Mouse (Mus musculus) lung, embryonic 14.5 days (tissue): ENCODE data around the gene Bves. TPM values are rescaled to one million over a fixed set of nuclear protein-coding genes. Genes with fewer than 3 reads are reported as not detected.
A peak's percentile ranks its signal among the peaks of the same experiment; 100 is the strongest.
"Not testable (repeated sequence)": the region's sequence is repeated elsewhere in the genome, so short reads cannot be mapped to it uniquely, and the experiment has no call there.

Experiments used
- ATAC-seq: fragments of 200-750 bp; cut with Nextera tagmentation; 2 replicates; pipeline ENCODE4 v1.8.0; 2017; ENCODE audit warnings: mild to moderate bottlenecking, moderate TSS enrichment, moderate library complexity; ENCODE audit not compliant: insufficient read depth
- DNase-seq: peaks from one replicate; pipeline ENCODE4 v3.0.0-alpha.2; 2015
- H3K27ac ChIP-seq: fragments of 300-500 bp; sonication (generic); 2 replicates; pipeline ENCODE4 v1.5.1; 2014; ENCODE audit warnings: low read depth, mild to moderate bottlenecking, moderate library complexity
- H3K27me3 ChIP-seq: fragments of 300-500 bp; sonication (generic); 2 replicates; pipeline ENCODE4 v1.6.1; 2014; ENCODE audit warnings: low read length, control low read depth; ENCODE audit not compliant: insufficient read depth
- H3K36me3 ChIP-seq: fragments of 300-500 bp; sonication (generic); 2 replicates; pipeline ENCODE4 v1.6.1; 2014; ENCODE audit warnings: control low read depth; ENCODE audit not compliant: insufficient read depth
- H3K4me1 ChIP-seq: fragments of 300-500 bp; sonication (generic); 2 replicates; pipeline ENCODE4 v1.6.1; 2014; ENCODE audit warnings: antibody characterized with exemption, control low read depth; ENCODE audit not compliant: insufficient read depth
- H3K4me2 ChIP-seq: fragments of 300-500 bp; sonication (generic); 2 replicates; pipeline ENCODE4 v1.6.1; 2014; ENCODE audit warnings: mild to moderate bottlenecking
- H3K4me3 ChIP-seq: fragments of 300-500 bp; sonication (generic); 2 replicates; pipeline ENCODE4 v1.5.1; 2014; ENCODE audit warnings: low read depth, low read length
- H3K9ac ChIP-seq: fragments of 300-500 bp; sonication (generic); 2 replicates; pipeline ENCODE4 v1.6.1; 2014
- H3K9me3 ChIP-seq: fragments of 300-500 bp; sonication (generic); 2 replicates; pipeline ENCODE4 v1.6.1; 2016; ENCODE audit warnings: low read depth, low read length, control low read depth
- CTCF ChIP-seq: IDR thresholded peaks from 2 replicates; pipeline ENCODE4 v1.5.1; 2016; ENCODE audit warnings: antibody characterized with exemption, low read depth
- WGBS: fragments of 180-500 bp; shearing (Covaris S2); extraction: QIAGEN DNeasy Blood & Tissue Kit; methylation state at CpG from one replicate; pipeline ENCODE4 v1.1.7; 2014; 5-methylcytosine and 5-hydroxymethylcytosine counted together
- polyA plus RNA-seq: library from polyadenylated mRNA; unstranded; fragments of >200 nt; fragmentation: Nextera tagmentation; extraction: Ambion mirVana; gene quantifications from 2 replicates; pipeline ENCODE4 v1.2.1, GENCODE M21; 2014

Bves gene
- polyA plus RNA-seq, 1 experiment from 2014 or later, result 1.2 TPM

DNA sequence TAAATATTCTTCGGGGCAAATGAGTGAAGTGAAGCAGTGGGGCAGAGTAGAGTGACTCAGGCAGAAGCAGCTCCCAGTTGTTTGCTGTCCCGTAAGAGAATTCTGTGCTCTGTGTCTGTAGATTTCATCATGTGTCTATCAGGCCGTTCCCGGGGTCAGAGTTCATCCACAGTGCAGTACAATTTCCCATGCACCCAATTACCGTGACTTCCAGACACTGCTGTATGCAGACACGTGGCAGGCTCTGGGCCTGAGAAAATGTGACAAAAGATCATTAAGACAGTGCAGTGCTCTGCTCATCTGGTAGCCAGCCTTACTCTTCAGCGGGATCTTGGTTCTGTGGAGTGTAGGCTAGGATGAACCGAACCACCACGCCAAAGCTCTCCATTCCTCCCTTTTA is 9.6 kb downstream of the Bves start:
- no peaks in the 10 kb centered on the region for H3K27me3 ChIP-seq
- H3K4me2 ChIP-seq, result no peak overlapping the region
- no peak for TF ChIP-seq CTCF
- H3K27ac ChIP-seq, result no peak overlapping the region
- H3K9me3 ChIP-seq, result no peaks in the 10 kb centered on the region
- WGBS, result 77% methylated on average over 9 of the region's 9 CpGs
- no peak for DNase-seq
- no peaks in the 10 kb centered on the region for H3K36me3 ChIP-seq
- no peak for ATAC-seq
- H3K4me1 ChIP-seq, result no peaks in the 10 kb centered on the region
- H3K4me3 ChIP-seq, result no peak overlapping the region
- H3K9ac ChIP-seq, result no peak overlapping the region

- not testable (repeated sequence) for ATAC-seq, DNase-seq
- peak; percentile 24 for TF ChIP-seq CTCF
Observed at GRCm38 (mm10) chr10:45348143-45348542, 12.6 kb downstream of the Bves start.

GRCm38 (mm10) chr10:45356091-45356490 is 20.5 kb downstream of the Bves start:
- H3K27ac ChIP-seq, result no peak overlapping the region
- no peaks in the 10 kb centered on the region for H3K4me1 ChIP-seq
- no peak for DNase-seq
- no peaks in the 10 kb centered on the region for H3K9me3 ChIP-seq
- ATAC-seq, result no peak
- WGBS, result 89% methylated on average over 6 of the region's 6 CpGs
- no peaks in the 10 kb centered on the region for H3K36me3 ChIP-seq
- no peak overlapping the region for H3K9ac ChIP-seq
- no peaks in the 10 kb centered on the region for H3K27me3 ChIP-seq
- H3K4me2 ChIP-seq, result no peak overlapping the region
- TF ChIP-seq CTCF, result no peak
- H3K4me3 ChIP-seq, result no peak overlapping the region

More at GRCm38 (mm10) chr10:45348143-45348542, 12.6 kb downstream of the Bves start:
- H3K4me2 ChIP-seq, H3K4me3 ChIP-seq, H3K27me3 ChIP-seq, H3K27ac ChIP-seq, H3K9ac ChIP-seq, H3K9me3 ChIP-seq, H3K36me3 ChIP-seq, H3K4me1 ChIP-seq: not testable (repeated sequence)
- 87% methylated on average over 3 of the region's 3 CpGs for WGBS

GRCm38 (mm10) chr10:45363396-45363795 is 27.8 kb downstream of the Bves start:
- Histone ChIP-seq H3K4me3 (no peak overlapping the region), H3K27ac (no peak overlapping the region), H3K9ac (no peak overlapping the region), H3K27me3 (no peaks in the 10 kb centered on the region), H3K4me1 (no peaks in the 10 kb centered on the region), H3K9me3 (no peaks in the 10 kb centered on the region), H3K36me3 (no peaks in the 10 kb centered on the region), H3K4me2 (no peak overlapping the region)
- no peak for TF ChIP-seq CTCF
- DNase-seq (no peak), ATAC-seq (no peak)
- WGBS, result 31% methylated on average over 5 of the region's 5 CpGs

- no peak for ATAC-seq
- WGBS, result 81% methylated on average over 17 of the region's 17 CpGs
- Histone ChIP-seq H3K4me2 (no peak overlapping the region), H3K9me3 (no peaks in the 10 kb centered on the region), H3K27me3 (no peaks in the 10 kb centered on the region), H3K9ac (no peak overlapping the region), H3K27ac (no peak overlapping the region), H3K36me3 (no peaks in the 10 kb centered on the region), H3K4me3 (no peak overlapping the region), H3K4me1 (no peaks in the 10 kb centered on the region)
- no peak for DNase-seq
- peak; percentile 37 for TF ChIP-seq CTCF
Observed at GRCm38 (mm10) chr10:45366987-45367705, 31.6 kb downstream of the Bves start.

DNA sequence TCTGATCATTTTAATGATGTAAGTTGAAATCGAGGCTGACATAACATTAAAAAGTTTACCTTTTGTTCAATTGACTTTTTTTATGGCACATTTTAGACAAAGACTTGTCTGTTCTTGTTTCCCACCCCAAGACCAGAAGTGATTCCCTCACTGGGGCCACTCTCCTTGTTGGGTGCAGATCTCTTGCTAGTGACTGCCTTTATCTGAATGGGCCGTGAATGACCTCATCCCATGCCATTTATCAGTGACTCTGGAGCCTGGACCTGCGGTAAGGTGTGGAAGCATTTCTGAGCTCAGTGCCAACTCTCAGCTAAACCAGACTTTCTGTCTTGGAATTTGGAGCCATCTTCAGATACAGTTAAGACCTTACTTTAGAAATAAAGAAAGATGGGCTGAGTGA is 34.1 kb downstream of the Bves start:
- Histone ChIP-seq H3K27ac (no peak overlapping the region), H3K9me3 (no peaks in the 10 kb centered on the region), H3K36me3 (no peaks in the 10 kb centered on the region), H3K4me3 (no peak overlapping the region), H3K27me3 (no peaks in the 10 kb centered on the region), H3K9ac (no peak overlapping the region), H3K4me1 (no peaks in the 10 kb centered on the region), H3K4me2 (no peak overlapping the region)
- WGBS, result 52% methylated on average over 3 of the region's 3 CpGs
- ATAC-seq (no peak), DNase-seq (no peak)
- TF ChIP-seq CTCF, result no peak

DNA sequence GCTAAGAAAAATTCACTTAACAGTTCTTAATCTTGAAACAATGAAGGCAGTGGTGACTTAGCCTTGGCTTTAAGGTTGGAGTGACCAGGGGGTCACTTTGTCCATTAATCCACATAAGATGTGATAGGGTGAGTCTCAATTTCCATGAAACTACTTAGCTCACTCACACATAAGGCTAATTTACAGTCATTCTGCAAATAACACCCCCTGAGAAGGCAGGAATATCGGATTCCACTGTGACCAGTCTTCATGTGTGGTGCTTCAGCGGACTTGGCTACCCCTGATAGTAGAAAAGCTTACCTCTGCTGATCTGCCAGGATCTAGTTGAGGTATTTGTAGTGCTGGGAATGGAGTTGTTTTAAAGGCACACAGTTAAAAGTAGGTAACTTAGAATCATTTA is 35.0 kb downstream of the Bves start:
- WGBS, result 72% methylated on average over 2 of the region's 2 CpGs
- Histone ChIP-seq H3K4me3 (no peak overlapping the region), H3K9ac (no peak overlapping the region), H3K27ac (no peak overlapping the region), H3K27me3 (no peaks in the 10 kb centered on the region), H3K4me2 (no peak overlapping the region), H3K4me1 (no peaks in the 10 kb centered on the region), H3K36me3 (no peaks in the 10 kb centered on the region), H3K9me3 (no peaks in the 10 kb centered on the region)
- DNase-seq (no peak), ATAC-seq (no peak)
- TF ChIP-seq CTCF, result no peak
